Mouse (Mus musculus): Measurements from ENCODE around the gene Psmd10. TPM values are rescaled to one million over a fixed set of nuclear protein-coding genes. Genes with fewer than 3 reads are reported as not detected.

Psmd10 gene
- polyA plus RNA-seq, 1 experiment from 2014 or later, result 59.1 TPM

- Histone ChIP-seq H3K27ac (no peak overlapping the region), H3K36me3 (ENCODE audit: insufficient read depth, low read length) (no peaks in the 10 kb centered on the region), H3K4me3 (replicated peaks; ENCODE audit: low read depth, low read length) (no peak overlapping the region), H3K9ac (ENCODE audit: low read depth, low read length) (no peak overlapping the region), H3K27me3 (ENCODE audit: insufficient read depth, low read length) (no peaks in the 10 kb centered on the region; the same call in 1 of the 2 replicates), H3K4me2 (ENCODE audit: low read length) (no peak overlapping the region), H3K9me3 (replicated peaks; ENCODE audit: low read length) (no peaks in the 10 kb centered on the region), H3K4me1 (replicated peaks; ENCODE audit: insufficient read depth, low read length) (no peaks in the 10 kb centered on the region)
- WGBS, result 63% methylated on average over 5 of the region's 5 CpGs
- DNase-seq (ENCODE audit: low spot score), result no peak
- no peak for ATAC-seq (replicated peaks; ENCODE audit: low FRiP score, low read depth)
- no peak for TF ChIP-seq CTCF (IDR thresholded peaks at IDR 0.05; ENCODE audit: low read depth)
Observed at GRCm38 (mm10) chrX:140936271-140936670, 20.3 kb downstream of the Psmd10 start.

- ATAC-seq (replicated peaks; ENCODE audit: low FRiP score, low read depth), result no peak
- no peak for TF ChIP-seq CTCF (IDR thresholded peaks at IDR 0.05; ENCODE audit: low read depth)
- Histone ChIP-seq H3K27me3 (ENCODE audit: insufficient read depth, low read length) (no peaks in the 10 kb centered on the region; the same call in 1 of the 2 replicates), H3K4me2 (ENCODE audit: low read length) (no peak overlapping the region), H3K9ac (ENCODE audit: low read depth, low read length) (no peak overlapping the region), H3K36me3 (ENCODE audit: insufficient read depth, low read length) (no peaks in the 10 kb centered on the region), H3K9me3 (replicated peaks; ENCODE audit: low read length) (no peaks in the 10 kb centered on the region), H3K4me1 (replicated peaks; ENCODE audit: insufficient read depth, low read length) (no peaks in the 10 kb centered on the region), H3K27ac (no peak overlapping the region), H3K4me3 (replicated peaks; ENCODE audit: low read depth, low read length) (no peak overlapping the region)
- DNase-seq (ENCODE audit: low spot score), result no peak
- whole genome bisulfite sequencing, result 66% methylated on average over 3 of the region's 3 CpGs
Observed at GRCm38 (mm10) chrX:140933263-140933662, 23.3 kb downstream of the Psmd10 start.

GRCm38 (mm10) chrX:140932066-140932465, 24.5 kb downstream of the Psmd10 start:
- WGBS, result 67% methylated on average over 3 of the region's 3 CpGs
- Histone ChIP-seq H3K9ac (ENCODE audit: low read depth, low read length) (no peak overlapping the region), H3K4me2 (ENCODE audit: low read length) (no peak overlapping the region), H3K27me3 (ENCODE audit: insufficient read depth, low read length) (no peaks in the 10 kb centered on the region; the same call in 1 of the 2 replicates), H3K4me3 (replicated peaks; ENCODE audit: low read depth, low read length) (no peak overlapping the region), H3K4me1 (replicated peaks; ENCODE audit: insufficient read depth, low read length) (no peaks in the 10 kb centered on the region), H3K27ac (no peak overlapping the region), H3K9me3 (replicated peaks; ENCODE audit: low read length) (no peaks in the 10 kb centered on the region), H3K36me3 (ENCODE audit: insufficient read depth, low read length) (no peaks in the 10 kb centered on the region)
- peak; percentile 60 for TF ChIP-seq CTCF (IDR thresholded peaks at IDR 0.05; ENCODE audit: low read depth)
- ATAC-seq (replicated peaks; ENCODE audit: low FRiP score, low read depth) (no peak), DNase-seq (ENCODE audit: low spot score) (peak; percentile 50)

GRCm38 (mm10) chrX:140921321-140921720, 35.2 kb downstream of the Psmd10 start:
- DNase-seq (ENCODE audit: low spot score) (no peak), ATAC-seq (replicated peaks; ENCODE audit: low FRiP score, low read depth) (no peak)
- Histone ChIP-seq H3K9me3 (replicated peaks; ENCODE audit: low read length) (no peaks in the 10 kb centered on the region), H3K9ac (ENCODE audit: low read depth, low read length) (no peak overlapping the region), H3K4me3 (replicated peaks; ENCODE audit: low read depth, low read length) (no peak overlapping the region), H3K36me3 (ENCODE audit: insufficient read depth, low read length) (no peaks in the 10 kb centered on the region), H3K27ac (no peak overlapping the region), H3K27me3 (ENCODE audit: insufficient read depth, low read length) (no peaks in the 10 kb centered on the region), H3K4me2 (ENCODE audit: low read length) (no peak overlapping the region), H3K4me1 (replicated peaks; ENCODE audit: insufficient read depth, low read length) (no peaks in the 10 kb centered on the region)
- TF ChIP-seq CTCF (IDR thresholded peaks at IDR 0.05; ENCODE audit: low read depth), result no peak
- WGBS, result 78% methylated on average over 6 of the region's 6 CpGs

GRCm38 (mm10) chrX:140907360-140907759, 49.2 kb downstream of the Psmd10 start, which contains the start of gene Vsig1:
Gene Vsig1 (plus strand): TSS chrX:140907608.
- TF ChIP-seq CTCF (IDR thresholded peaks at IDR 0.05; ENCODE audit: low read depth), result no peak
- Histone ChIP-seq H3K9ac (ENCODE audit: low read depth, low read length) (no peak within 1 kb of the TSS), H3K4me3 (replicated peaks; ENCODE audit: low read depth, low read length) (no peak within 1 kb of the TSS), H3K27ac (no peak within 1 kb of the TSS), H3K4me1 (replicated peaks; ENCODE audit: insufficient read depth, low read length) (no peaks in the 10 kb centered on the region), H3K27me3 (ENCODE audit: insufficient read depth, low read length) (no peaks in the 10 kb centered on the region), H3K4me2 (ENCODE audit: low read length) (no peak within 1 kb of the TSS), H3K9me3 (replicated peaks; ENCODE audit: low read length) (no peaks in the 10 kb centered on the region), H3K36me3 (ENCODE audit: insufficient read depth, low read length) (no peaks in the 10 kb centered on the region)
- WGBS, result 65% methylated on average over 7 of the region's 7 CpGs
- ATAC-seq (replicated peaks; ENCODE audit: low FRiP score, low read depth) (no peak), DNase-seq (ENCODE audit: low spot score) (no peak)

- Histone ChIP-seq H3K27me3 (ENCODE audit: insufficient read depth, low read length) (no peaks in the 10 kb centered on the region), H3K27ac (no peak overlapping the region), H3K9ac (ENCODE audit: low read depth, low read length) (no peak overlapping the region), H3K4me2 (ENCODE audit: low read length) (no peak overlapping the region), H3K4me3 (replicated peaks; ENCODE audit: low read depth, low read length) (no peak overlapping the region), H3K9me3 (replicated peaks; ENCODE audit: low read length) (no peaks in the 10 kb centered on the region), H3K36me3 (ENCODE audit: insufficient read depth, low read length) (no peaks in the 10 kb centered on the region), H3K4me1 (replicated peaks; ENCODE audit: insufficient read depth, low read length) (no peaks in the 10 kb centered on the region)
- TF ChIP-seq CTCF (IDR thresholded peaks at IDR 0.05; ENCODE audit: low read depth), result no peak
- 83% methylated on average over 3 of the region's 3 CpGs for WGBS
- ATAC-seq (replicated peaks; ENCODE audit: low FRiP score, low read depth) (no peak), DNase-seq (ENCODE audit: low spot score) (no peak)
Observed at GRCm38 (mm10) chrX:140903487-140903886, 53.0 kb downstream of the Psmd10 start.

Other genes with a start within 250 kb of the Psmd10 start
- gene Tex13b, start 143.3 kb downstream of the Psmd10 start, polyA plus RNA-seq (2015; fragmentation: Nextera tagmentation; extraction: Ambion mirVana), result 0.18 and 0.20 TPM in 2 replicates
- gene Vsig1, start 49.1 kb downstream of the Psmd10 start, polyA plus RNA-seq (2015; fragmentation: Nextera tagmentation; extraction: Ambion mirVana), result 0.74 and 0.77 TPM in 2 replicates
- gene Atg4a, start 179 bp upstream of the Psmd10 start, polyA plus RNA-seq (2015; fragmentation: Nextera tagmentation; extraction: Ambion mirVana), result 26.6 and 30.8 TPM in 2 replicates